In genomic region chr7:111896255-111896654, GRCm38 (mm10) we compare ENCODE assay signal across 9 mouse cellular contexts.
DNase-seq lines count a peak whose midpoint lies in the region; ATAC-seq and TF ChIP-seq lines count a peak whose summit lies in the region.
"Had no signal": no experiment of that assay in that cellular context is flagged by ENCODE, and none has a peak within 500 bp of the region (broad histone marks: within the 10 kb centered on the region; RNA-seq: fewer than 3 reads in every experiment).

No protein-coding gene starts in this region.

- peak; percentile 3 for DNase-seq in kidney, adult 9 months
- no peak for DNase-seq in kidney, adult 18-20 months
- peak; percentile 98 for DNase-seq in brain, embryonic 14.5 days (ENCODE audit: low read depth)
- DNase-seq in frontal cortex, postnatal 25 days (ENCODE audit: low spot score in 2 of 2) = peak; percentile 40 to 49
- peak; percentile 91 for DNase-seq in layer of hippocampus, adult 9-10 months (ENCODE audit: low spot score)
- no peak for DNase-seq in thymus, postnatal 10 days (ENCODE audit: low spot score in 2 of 2)
- no peak for DNase-seq in spleen, adult 18-20 months

- no peaks in the 10 kb centered on the region for H3K27me3 ChIP-seq in midbrain, embryonic 15.5 days (replicated peaks)
- H3K27me3 ChIP-seq: embryonic facial prominence, embryonic 13.5 days had no signal

- no peak overlapping the region for H3K27ac ChIP-seq in midbrain, embryonic 15.5 days
- H3K27ac ChIP-seq: embryonic facial prominence, embryonic 13.5 days had no signal

- H3K4me2 ChIP-seq in midbrain, embryonic 15.5 days = no peak overlapping the region
- H3K4me2 ChIP-seq: embryonic facial prominence, embryonic 13.5 days had no signal

- no peaks in the 10 kb centered on the region for H3K36me3 ChIP-seq in midbrain, embryonic 15.5 days (replicated peaks)
- H3K36me3 ChIP-seq: embryonic facial prominence, embryonic 13.5 days had no signal

- no peak for TF ChIP-seq POLR2A in brain, embryonic 14.5 days (IDR thresholded peaks at IDR 0.05; ENCODE audit: borderline replicate concordance, extremely low read depth, insufficient read depth, insufficient read length, poor library complexity, severe bottlenecking)

- no peaks in the 10 kb centered on the region for H3K4me1 ChIP-seq in midbrain, embryonic 15.5 days

- no peak overlapping the region for H3K9ac ChIP-seq in midbrain, embryonic 15.5 days
- H3K9ac ChIP-seq: embryonic facial prominence, embryonic 13.5 days had no signal

- H3K9me3 ChIP-seq in midbrain, embryonic 15.5 days = no peaks in the 10 kb centered on the region
- H3K9me3 ChIP-seq: embryonic facial prominence, embryonic 13.5 days had no signal

- H3K4me3 ChIP-seq in midbrain, embryonic 15.5 days = no peak overlapping the region
- H3K4me3 ChIP-seq: embryonic facial prominence, embryonic 13.5 days had no signal

- 0 out of 2 replicates have a peak, but pooled peaks have one; percentile 37 for ATAC-seq in midbrain, embryonic 15.5 days (replicated peaks)

- no peak for TF ChIP-seq CTCF in brain, embryonic 14.5 days (IDR thresholded peaks at IDR 0.05; ENCODE audit: borderline replicate concordance, extremely low read depth, insufficient read depth, insufficient read length)

- WGBS in midbrain, embryonic 15.5 days = 54% methylated on average over 5 of the region's 5 CpGs

Comparison
In these comparisons a context has a peak if more than half of its experiments do, and no peak if none do; other contexts are left out.
1. DNase-seq: peak in kidney, adult 9 months (single experiment), brain, embryonic 14.5 days (single experiment), frontal cortex, postnatal 25 days (2 of 2) and layer of hippocampus, adult 9-10 months (single experiment); none in kidney, adult 18-20 months (single experiment), thymus, postnatal 10 days (0 of 2) and spleen, adult 18-20 months (0 of 2).